Mouse (Mus musculus) cerebellum, adult 2 months (tissue): Measurements from ENCODE around the gene Erf.

Experiments used
- CTCF ChIP-seq: fragments of 200-500 bp; IDR thresholded peaks from 2 replicates; pipeline ENCODE4 v1.5.1; 2011; ENCODE audit warnings: low read depth, mild to moderate bottlenecking, control low read depth, low read length, moderate library complexity, borderline replicate concordance; ENCODE audit not compliant: insufficient read depth
- POLR2A ChIP-seq: fragments of 200-500 bp; IDR thresholded peaks from 2 replicates; pipeline ENCODE4 v1.6.1; 2011; ENCODE audit warnings: low read length, control low read depth, borderline replicate concordance; ENCODE audit not compliant: insufficient read depth

DNA sequence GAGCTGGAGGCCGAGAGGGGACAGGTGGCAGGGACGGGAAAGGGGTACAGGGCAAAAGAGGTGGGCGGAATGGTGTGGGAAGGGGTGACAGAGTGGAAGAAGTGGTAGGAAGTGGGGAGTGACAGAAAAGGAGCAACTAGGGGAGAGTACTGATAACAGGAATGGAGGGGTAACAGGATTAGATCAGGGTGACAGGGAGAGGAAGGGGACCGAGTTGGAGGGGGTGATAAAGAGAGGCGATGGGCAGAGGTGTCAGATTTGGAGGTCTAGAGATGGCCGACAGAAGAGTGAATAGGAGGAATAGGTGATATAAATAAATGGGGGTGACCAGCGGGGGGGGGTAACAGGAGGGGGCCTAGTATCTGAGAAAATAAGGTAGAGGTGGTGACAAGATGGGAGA is 18.0 kb upstream of the Erf start:
- TF ChIP-seq CTCF (no peak), POLR2A (no peak)
